Mouse (Mus musculus) gastrocnemius, adult 8-10 months (tissue): ENCODE data around the gene Gm20388. TPM values are rescaled to one million over a fixed set of nuclear protein-coding genes. Genes with fewer than 3 reads are reported as not detected.
A peak's percentile ranks its signal among the peaks of the same experiment; 100 is the strongest.

Source experiments
- DNase-seq, 2 experiments: peaks; one replicate each; pipeline ENCODE4 v3.0.0; 2022; ENCODE audit warnings: low spot score in 2 of 2
- total RNA-seq, 4 experiments: library from RNA; stranded (reverse); gene quantifications; 2 replicates each; pipeline ENCODE4 v1.2.4; 2022

Gene Gm20388
- total RNA-seq, 4 experiments from 2014 or later, result 4.4 to 20.0 (median 7.9) TPM; not detected in 1

DNA sequence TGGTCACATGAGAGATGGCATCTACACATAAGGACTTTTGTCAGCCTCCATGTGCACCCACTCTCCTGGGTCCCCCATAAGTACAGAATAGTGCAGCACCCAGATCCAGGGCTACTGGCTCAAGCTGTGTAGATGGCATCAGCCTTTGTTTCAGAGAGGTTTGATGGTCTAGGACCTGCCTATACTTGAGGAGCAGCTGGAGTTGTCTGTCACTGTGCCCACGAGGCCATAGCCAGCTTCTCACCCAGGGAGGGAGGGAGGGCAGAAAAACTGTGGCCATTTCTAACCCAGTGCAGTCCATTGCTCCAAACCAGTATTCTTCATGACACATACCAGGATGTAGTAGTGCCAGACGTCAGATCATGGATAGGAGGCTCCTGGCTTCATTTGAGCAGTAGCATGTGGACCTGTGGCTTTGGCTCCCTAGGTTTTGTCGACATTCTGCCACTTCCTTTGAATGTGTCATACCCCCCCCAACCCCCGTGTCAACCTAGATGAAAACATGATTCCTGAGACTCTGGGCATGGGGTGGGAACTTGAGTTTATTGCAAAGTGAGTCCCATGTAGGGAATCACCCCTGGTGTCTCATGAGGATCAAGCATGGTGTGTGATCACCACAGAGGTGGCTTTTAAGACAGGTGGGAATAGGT is 4377.7 kb downstream of the Gm20388 start:
- no peak for DNase-seq

DNA sequence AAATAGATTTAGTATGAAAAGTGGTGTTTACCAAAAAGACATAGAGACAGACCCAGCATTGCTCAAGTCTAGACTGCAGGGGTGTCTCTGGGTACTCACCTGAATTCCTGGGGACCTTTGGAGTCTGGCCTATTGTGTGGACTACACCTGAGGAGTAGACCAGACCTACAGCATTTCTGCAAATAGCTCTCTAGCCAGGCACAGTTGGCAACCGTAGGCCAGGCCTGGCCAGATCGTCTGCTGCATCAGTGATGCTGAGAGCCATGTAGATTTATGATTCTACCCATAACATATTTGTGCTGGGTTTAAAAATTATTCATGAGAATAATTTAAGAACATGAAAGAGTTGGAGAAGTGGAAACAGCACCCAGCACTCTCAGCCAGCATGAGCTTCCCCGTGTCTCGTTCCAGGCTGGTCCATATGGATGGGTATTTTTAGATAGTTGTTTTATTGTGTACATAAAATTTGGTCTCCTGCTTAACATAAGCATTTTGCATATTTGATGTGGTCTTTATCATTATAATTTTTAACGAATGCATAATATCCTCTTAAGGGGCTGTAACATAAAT is 4378.9 kb downstream of the Gm20388 start:
- no peak for DNase-seq

DNA sequence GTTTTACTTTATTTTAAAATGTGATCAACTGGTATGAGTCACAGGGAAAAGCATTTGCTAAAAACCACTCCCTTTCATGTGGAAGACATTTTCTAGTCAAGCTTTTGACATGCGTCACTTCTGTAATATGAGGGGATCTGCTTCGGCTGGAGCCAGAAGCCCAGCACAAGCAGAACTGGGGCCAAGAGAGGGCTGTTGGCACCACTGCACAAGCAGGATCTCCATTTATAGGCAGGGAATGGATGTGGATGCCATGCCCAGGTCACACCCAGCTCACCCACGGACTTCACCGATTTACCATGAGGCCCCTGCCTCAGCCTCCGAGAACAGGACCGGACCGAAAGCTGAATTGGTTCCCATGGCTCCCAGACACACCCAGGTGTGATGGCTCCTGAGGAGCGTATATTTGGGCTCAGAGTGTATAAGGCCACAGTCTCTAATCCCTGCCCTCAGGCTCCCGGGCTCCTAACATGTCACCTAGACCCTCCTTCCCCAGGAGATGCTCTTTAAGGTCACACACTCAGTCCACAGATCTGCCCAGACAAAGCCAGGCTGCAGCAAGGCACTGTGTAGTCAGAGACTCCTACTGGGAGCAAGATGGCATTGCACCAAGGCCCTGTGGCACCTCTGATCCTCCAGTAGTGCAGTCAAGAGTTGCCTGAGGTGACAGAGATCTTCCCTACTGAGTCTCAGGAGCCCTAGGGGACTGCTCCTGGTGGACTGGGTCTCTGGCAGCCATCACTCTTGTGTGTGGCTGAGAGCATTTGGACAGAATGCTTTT is 4380.5 kb downstream of the Gm20388 start:
- peak in 1 of 2 experiments; percentile 38 for DNase-seq

DNA sequence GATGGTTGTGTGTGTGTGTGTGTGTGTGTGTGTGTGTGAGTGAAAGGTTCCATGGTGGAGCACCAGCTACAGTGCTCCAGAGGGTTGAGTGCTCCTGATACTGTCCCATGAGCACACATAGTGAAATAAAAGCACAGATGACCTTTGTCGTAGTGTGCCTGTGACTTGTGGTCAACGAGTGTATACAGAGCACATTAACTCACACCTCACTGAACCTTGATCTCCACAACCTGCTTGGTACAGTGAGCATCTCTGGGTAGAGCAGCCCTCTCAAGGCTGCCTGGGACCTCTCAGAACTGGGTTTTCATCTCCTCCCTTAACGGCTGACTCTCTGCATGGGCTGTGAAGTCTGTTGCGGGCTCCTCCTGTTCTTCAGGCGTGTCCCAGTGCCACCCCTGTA is 4381.1 kb downstream of the Gm20388 start:
- no peak for DNase-seq

DNA sequence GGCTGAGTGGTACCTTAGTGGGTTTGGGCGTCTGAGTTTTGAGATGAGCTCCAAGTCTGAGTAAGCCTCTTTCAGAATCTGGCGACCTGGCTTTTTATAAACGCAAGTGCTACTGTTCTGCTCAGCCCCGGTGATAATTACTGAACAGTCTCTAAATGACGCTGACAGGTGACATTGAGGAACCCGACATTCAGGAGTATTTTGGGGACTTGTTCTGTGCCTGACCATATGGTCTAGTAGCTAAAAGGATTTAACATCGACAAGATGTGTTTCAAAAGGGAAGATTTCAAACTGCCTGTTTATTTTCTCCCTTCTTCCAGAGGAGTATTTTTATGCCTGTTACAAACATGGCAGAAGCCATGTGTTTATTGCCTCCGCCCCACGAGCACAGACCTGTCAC is 4382.3 kb downstream of the Gm20388 start:
- no peak for DNase-seq

DNA sequence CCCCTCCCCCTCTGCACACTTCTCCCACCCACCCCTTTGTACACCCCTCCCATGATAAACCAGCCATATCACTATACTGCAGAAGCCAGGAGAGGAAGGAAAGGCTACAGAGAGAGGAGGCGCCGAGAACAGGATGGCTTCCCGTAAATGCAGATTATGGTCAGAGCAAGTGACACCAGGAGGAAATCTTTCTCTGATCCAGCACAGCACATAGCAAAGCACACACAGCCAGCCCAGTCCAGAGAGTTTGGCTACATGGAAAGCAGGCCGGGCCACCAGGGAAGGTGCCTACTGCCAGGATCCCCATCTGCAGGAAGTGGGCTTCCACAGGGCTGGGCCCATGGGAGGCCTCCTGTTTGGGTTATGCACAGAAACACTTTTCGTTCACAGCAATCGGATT is 4383.8 kb downstream of the Gm20388 start:
- no peak for DNase-seq

DNA sequence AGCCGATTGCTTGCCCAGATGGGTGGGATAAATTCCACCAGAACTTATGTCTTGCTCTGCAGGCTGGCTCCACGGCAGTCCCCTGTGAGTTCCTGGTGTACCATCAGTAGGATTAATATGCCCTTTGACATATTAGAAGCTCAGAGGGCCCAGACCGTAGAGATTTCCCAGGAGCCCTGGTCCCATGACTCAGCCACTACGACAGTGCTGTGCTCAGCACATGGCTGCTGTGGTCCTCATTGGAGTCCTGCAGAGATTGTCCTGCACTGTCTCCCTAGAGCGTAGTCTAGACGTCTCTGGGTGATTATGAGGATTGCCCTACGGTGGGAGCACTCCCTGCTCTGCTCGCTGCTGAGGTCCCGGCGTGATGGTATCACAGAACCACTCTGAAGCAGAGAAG is 4384.3 kb downstream of the Gm20388 start:
- no peak for DNase-seq

DNA sequence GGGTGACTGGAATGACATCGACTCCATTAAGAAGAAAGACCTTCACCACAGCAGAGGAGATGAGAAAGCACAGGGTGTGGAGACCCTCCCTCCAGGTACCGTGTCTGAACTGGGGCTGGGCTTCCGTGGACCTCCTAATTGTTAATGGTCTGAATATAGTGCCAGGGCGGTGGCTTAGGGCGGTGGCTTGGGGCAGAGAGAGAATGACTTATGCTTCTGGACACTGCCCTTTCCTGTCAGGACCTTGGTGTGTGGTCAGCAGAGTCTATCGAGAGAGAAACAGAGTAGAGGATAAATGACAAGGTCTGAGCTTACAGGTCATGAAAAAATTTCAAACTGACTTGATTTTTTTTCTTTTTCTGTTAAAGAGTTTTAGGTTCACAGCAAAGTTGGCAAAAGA is 4384.7 kb downstream of the Gm20388 start:
- no peak for DNase-seq

DNA sequence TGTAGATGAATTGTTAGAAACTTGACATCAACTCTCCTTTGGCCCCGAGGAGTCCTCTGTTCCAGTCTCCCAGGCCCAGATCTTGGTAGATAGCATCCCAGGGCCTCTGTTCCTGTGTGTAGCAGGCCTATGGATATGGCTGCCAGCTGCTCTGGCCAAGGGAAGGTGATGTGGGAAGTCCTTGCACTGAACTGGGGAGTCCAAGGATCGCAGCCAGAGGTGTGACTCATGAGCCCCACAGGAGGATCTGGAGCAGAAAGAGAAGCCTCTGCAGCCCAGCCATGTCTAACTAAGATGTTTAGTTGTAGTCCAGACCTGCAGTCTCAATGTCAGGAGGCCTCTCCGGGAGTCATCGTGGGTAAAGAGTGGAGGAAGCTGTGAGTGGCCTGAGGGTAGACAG is 4390.9 kb downstream of the Gm20388 start:
- no peak for DNase-seq

DNA sequence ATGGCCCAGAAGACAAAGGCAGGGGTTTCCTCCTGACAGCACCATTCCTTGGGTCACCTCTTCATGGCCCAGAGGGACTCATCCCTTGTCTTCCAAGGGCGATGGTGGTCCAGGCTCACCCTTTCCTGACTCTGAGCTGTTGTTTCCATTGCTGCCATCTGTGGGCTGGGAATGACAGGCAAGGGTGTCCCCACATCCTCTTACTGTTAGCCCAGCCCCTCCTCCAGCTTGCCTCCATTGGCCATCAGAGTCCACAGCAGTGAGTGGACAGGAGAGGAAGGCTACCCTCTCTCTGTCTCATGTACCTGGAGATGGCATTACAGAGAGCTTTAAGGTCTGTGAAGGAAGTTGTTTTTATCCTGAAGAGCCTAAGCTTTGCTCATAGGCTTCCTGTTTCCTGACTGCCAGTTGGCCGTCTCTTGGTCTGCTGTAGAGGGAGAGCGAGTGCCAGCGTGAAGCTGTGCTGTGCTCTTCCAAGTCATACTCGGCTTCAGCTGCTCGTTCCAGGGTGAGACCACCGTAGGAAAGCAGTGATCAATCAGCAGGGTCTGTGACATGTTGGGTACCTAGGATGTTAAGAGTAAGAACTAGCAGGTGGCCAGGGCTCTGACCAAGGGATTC is 4391.4 kb downstream of the Gm20388 start:
- DNase-seq, result no peak

DNA sequence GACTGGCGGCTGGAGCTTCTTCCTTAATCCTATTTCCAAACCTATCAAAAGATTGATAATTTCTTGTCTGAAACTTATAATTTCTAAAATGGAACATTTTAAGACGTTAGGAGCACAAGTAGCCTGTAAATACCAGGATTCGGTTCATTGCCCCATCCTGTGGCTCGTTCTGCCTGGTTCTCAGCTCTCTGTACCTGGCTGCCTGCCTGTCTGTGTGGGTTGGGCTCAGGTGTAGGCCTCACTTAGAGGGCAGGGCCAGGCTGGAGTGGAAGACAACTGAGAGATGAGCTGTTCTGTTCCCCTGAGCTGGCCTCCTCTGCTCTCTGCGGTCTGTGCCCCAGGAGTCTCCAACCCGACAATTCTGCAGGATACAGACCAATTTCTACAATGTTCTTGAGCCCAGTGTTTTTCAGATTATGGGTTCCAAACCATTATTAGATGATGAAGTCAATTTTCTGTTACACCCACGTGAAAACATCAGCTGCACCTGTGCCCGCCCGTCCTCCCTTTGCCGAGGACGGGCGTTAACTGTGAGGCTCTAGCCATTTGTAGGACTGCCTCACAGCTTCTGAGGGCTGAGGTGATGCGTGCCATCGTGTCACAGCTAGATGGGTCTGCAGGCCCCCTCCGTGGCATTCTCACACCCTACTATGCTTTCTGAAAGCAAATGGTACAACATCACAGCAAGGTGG is 4392.7 kb downstream of the Gm20388 start:
- DNase-seq, result no peak

DNA sequence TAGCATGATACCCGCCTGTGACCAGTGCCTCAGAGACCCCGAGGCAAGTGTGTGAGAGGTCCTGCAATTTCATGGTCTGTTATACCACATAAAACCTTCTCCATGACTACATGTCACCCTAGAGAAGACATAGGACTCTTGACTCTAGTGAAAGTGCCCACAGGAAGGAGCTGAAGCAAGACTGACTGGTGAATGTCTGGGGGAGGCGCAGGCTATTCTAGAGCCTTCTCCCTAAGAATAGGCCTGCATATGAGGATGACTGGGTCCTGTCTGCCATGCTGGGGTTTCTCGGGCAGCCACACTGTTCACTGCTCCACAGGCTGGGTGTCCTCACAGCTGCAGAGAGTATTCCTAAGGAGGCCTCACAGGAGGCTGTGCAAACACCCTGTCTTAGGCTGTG is 4393.5 kb downstream of the Gm20388 start:
- no peak for DNase-seq

DNA sequence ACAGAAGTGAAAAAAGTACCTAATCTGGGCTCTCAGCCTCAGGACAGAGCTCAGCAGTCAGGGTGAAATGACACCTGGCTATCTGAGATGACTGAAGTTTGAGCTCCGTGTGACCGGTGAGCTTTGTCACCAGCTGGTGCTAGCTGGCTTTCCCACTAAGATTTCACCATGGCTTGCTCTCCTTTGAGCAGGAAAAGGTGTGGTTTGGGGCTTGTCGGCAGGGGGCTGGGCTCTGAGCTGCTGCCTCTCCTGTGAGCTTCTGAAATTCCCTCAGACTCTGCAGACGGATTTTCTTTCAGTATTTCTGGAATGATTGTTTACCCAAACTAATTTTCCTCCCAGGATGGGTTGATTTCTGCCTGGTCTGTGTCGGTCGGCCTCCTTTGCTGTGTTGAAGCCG is 4395.9 kb downstream of the Gm20388 start:
- DNase-seq, result no peak

DNA sequence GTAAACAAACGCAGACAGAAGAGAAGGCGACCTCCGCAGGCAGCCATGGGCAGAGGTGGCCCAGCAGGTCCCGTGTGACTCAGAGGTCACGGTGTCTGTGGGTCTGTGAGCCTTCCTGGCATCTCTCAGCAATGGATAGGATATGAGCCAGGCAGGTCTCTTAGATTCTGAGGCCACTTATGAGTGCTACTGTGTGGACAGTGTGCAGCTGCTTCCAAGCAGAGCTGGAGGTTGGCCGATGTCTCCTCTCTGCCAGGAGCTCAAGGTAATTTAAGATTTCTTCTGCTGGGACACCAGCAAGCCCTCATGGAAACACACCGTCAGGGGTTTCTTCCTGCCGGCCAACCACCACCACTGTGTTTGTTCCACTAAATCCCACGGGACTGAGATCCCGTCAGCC is 4397.1 kb downstream of the Gm20388 start:
- DNase-seq, result peak; percentile 39 to 63

DNA sequence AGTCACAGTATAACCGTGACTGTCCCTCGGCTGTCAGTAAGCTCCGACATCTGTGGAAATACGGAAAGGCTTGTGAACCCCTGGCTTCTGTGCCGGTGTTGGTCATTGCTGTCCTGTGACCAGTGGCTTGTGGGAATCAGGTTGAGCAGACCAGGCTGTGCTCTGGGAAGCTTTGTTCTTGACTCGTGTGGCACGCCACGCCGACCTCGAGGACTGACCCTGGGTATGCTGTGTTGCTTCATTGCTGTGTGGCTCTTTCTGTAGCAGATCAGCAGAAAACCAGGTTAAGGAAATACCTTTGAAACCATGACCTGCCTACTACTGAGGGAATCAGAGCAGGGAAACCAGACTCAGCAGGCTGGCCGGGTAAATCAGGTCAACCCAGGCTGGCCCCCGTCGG is 4399.9 kb downstream of the Gm20388 start:
- DNase-seq, result no peak

DNA sequence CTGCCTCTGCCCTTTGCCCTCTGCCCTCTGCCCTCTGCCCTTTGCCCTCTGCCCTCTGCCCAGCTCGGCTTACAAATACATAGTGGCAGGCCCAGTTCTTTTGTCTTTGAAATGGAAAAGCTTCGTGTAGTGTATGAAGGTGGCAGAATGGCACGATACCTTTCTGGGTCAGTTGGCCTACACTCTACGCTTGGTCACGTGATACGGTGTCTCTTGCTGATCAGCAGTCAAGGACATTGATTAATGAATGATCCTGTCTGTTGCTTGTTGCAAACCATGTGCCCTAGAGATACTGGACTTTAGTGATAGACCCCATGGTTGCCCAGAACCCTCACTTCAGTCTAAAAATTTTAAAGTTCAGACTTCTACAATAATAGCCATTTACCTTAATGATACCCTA is 4400.5 kb downstream of the Gm20388 start:
- DNase-seq, result no peak

DNA sequence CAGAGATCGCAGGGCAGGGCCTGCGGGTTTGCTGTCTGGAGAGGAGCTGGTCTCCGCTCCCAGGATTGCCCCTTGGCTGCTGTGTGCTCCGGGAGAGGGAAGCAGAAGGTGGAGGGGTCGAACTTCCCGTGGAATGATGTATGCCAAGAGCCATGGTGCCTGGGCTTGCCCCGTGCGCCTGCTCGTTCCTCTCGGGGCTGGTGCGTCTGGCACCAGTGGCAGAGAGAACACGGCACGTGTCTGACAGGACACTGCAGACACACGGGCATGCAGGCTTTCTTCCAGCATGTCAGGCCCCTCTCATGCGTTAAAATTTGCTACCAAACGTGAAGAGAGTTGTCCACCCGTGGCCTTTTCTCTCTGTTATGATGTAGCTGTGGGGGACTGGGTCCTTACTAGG is 4401.1 kb downstream of the Gm20388 start:
- no peak for DNase-seq

DNA sequence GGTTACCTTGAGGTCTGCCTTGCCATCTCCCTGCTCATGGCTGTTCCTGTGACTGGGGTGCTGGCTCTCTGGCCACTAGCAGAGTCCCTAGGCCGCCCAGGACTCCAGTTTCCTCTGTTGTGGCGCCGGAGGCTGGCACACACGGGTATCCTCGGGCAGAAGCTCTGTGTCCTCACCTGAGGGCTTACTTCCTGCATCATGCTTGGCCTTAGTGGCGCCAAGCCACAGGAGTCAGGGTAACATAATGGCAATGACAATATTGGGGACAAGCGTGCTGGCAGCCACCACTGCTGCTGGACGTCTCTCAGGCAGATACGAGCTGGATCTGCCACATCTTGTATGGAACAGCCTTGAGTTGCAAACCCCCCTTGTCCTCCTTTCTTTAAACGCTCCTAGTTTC is 4401.6 kb downstream of the Gm20388 start:
- DNase-seq, result no peak

DNA sequence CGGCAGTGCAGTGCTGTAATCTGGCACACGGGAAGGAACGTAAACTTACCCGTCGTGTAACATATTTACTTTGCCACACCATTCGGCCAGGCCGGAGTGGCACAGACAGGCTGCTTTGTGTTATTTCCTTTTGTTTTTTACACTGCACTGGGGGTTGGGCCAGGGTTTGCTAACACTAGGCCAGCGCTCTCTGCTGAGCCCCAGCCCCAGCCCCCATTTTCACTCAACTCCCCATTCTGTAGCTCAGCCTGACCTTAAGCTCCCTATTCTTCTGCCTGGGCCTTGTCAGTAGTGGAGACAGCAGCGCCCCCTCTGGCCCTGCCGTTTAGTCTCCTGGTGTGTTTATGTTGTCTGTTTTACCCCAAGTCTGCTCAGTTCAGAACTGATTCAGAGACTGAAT is 4404.2 kb downstream of the Gm20388 start:
- no peak for DNase-seq

DNA sequence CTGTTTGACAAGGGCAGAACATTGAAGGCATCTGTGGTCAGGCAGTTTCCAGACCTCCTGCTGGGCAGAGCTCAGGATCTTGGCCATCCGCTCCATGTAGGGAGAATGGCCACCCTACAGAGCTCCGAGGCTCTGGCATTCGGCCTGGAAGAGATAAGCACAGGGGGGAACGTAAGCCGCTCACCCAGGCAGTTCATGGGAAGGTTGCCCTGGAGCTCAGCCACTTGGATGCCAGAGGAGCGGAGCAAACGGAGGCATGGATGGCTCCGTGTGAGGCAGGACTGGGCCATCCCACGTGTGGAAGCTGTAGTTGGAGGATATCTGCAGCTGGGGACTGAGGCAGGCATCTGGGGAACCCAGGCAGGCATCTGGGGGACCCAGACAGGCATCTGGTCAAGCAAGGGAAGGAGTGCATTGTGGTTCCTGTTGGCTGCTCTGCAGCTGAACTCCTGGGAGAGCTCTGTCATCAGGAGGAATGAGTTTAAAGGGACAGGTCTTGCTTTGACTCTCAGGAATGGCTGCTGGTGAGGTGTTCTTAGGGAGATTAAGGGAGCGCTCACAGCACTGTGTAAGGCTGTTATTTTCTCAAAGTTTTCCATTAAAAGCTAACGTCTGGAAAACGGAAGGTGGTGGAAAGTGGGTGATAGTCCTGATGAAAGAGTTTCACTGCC is 4406.0 kb downstream of the Gm20388 start:
- DNase-seq, result peak; percentile 61 to 86

DNA sequence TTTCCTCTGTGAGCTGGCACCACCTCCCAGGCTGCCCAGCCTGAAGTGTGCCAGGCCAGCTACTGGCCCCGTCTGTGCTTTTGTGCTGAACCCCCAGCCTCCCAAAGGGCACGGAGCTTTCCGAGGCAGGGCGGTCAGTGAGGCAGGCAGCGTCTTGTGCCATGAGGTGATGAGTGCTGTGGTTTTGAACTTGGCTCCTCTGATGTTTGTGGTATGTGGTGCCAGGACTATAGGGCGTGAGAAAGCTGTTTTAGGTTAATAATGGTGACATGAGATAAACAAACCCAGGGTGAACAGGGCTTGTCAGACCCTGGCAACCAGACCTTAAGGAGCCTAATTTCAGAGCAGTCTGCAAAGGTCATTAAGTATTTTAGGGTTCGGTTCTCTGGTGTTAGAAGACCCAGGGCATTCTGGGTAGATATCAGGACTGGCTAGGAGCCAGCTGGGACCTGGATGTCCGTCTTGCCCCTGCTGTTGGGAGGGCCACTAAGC is 4406.6 kb downstream of the Gm20388 start:
- DNase-seq, result peak in 1 of 2 experiments; percentile 50
